Mouse (Mus musculus) forebrain, embryonic 11.5 days (tissue): ENCODE data around the gene Gipc1. TPM values are rescaled to one million over a fixed set of nuclear protein-coding genes. Genes with fewer than 3 reads are reported as not detected.

Source experiments
- ATAC-seq: fragments of 200-750 bp; cut with Nextera tagmentation; replicated peaks from 2 replicates; pipeline ENCODE4 v1.8.0; 2017; ENCODE audit warnings: moderate TSS enrichment; ENCODE audit not compliant: low FRiP score
- DNase-seq: peaks from one replicate; pipeline ENCODE4 v3.0.0-alpha.2; 2017; ENCODE audit warnings: low spot score
- H3K27ac ChIP-seq: fragments of 300-500 bp; sonication (generic); 2 replicates; pipeline ENCODE4 v1.5.1; 2014; ENCODE audit warnings: low read depth, low read length
- H3K27me3 ChIP-seq: fragments of 300-500 bp; sonication (generic); 2 replicates; pipeline ENCODE4 v1.6.1; 2014; ENCODE audit warnings: mild to moderate bottlenecking, low read length, mixed read lengths; ENCODE audit not compliant: control insufficient read depth, insufficient read depth
- H3K36me3 ChIP-seq: fragments of 300-500 bp; sonication (generic); 2 replicates; pipeline ENCODE4 v1.6.1; 2014; ENCODE audit warnings: mild to moderate bottlenecking, low read length, moderate library complexity, mixed read lengths; ENCODE audit not compliant: control insufficient read depth, insufficient read depth
- H3K4me1 ChIP-seq: fragments of 300-500 bp; sonication (generic); replicated peaks from 2 replicates; pipeline ENCODE4 v1.6.1; 2014; ENCODE audit warnings: low read length, mixed read lengths; ENCODE audit not compliant: control insufficient read depth, insufficient read depth
- H3K4me2 ChIP-seq: fragments of 300-500 bp; sonication (generic); 2 replicates; pipeline ENCODE4 v1.6.1; 2014; ENCODE audit warnings: low read depth, mild to moderate bottlenecking, low read length, moderate library complexity, mixed read lengths; ENCODE audit not compliant: severe bottlenecking
- H3K4me3 ChIP-seq: fragments of 300-500 bp; sonication (generic); 2 replicates; pipeline ENCODE4 v1.5.1; 2014; ENCODE audit warnings: low read depth, low read length
- H3K9ac ChIP-seq: fragments of 300-500 bp; sonication (generic); 2 replicates; pipeline ENCODE4 v1.6.1; 2014; ENCODE audit warnings: low read length
- H3K9me3 ChIP-seq: fragments of 300-500 bp; sonication (generic); 2 replicates; pipeline ENCODE4 v1.6.1; 2016; ENCODE audit warnings: low read length, mixed read lengths; ENCODE audit not compliant: control insufficient read depth
- WGBS: fragments of 180-500 bp; shearing (Covaris S2); extraction: QIAGEN DNeasy Blood & Tissue Kit; methylation state at CpG from one replicate; pipeline ENCODE4 v1.1.7; 2014; 5-methylcytosine and 5-hydroxymethylcytosine counted together
- polyA plus RNA-seq: library from polyadenylated mRNA; unstranded; fragments of >200 nt; fragmentation: Nextera tagmentation; extraction: Ambion mirVana; gene quantifications from 2 replicates; pipeline ENCODE4 v1.2.1, GENCODE M21; 2014

Gipc1 gene
- polyA plus RNA-seq = 217 and 231 TPM in 2 replicates

DNA sequence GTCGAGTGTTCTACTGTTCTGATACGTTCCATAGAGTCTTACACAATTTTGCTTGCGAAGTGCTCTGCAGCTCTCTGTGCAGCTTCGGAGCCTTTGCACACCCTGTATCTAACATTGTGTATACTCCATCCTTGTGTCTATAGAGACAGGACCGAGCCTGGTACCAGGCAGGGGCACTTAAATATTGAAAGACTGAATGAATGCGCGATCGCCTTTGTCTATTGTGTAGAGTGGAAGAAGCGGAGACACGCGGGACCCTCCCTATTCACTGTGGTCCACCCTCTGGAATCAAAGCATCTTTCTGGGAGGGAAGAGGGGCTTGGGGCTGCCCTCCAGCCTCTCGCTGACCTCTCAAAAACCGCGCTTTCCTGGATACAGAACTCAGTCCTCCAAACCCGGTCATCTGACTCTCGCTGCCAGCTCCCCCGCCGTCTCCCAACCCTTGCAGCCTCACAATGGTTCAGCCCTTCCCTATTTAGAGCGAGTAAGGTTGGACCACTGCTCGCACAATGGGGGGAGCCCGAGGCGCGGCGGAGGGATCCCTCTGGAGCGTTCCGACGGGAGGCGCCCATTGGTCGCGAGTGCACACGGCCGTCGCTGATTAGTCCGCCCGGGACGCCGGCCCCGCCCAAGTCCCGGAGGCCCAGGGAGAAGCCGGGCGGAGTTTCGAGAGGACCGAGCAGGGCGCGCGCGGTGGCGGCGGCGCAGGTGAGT is at the start of gene Gipc1:
TSS of gene Gipc1 (plus strand) at position 648 of the 714 bp plus-strand sequence.
- Histone ChIP-seq H3K36me3 (no peaks in the 10 kb centered on the region), H3K9ac (peak within 1 kb of the TSS; percentile 87), H3K27ac (peak within 1 kb of the TSS; percentile 92), H3K4me1 (peaks cover 7% of the 10 kb centered on the region; the same call in 1 of the 2 replicates), H3K27me3 (no peaks in the 10 kb centered on the region), H3K4me3 (peak within 1 kb of the TSS; percentile 88), H3K9me3 (no peaks in the 10 kb centered on the region), H3K4me2 (peak within 1 kb of the TSS; percentile 96)
- peak; percentile 97 for ATAC-seq
- DNase-seq = peak; percentile 98
- WGBS = 4% methylated on average over 49 of the region's 50 CpGs

- WGBS = under 1% methylated on average over 67 of the region's 69 CpGs
- H3K9ac ChIP-seq = peak within 1 kb of the TSS; percentile 74
- H3K27ac ChIP-seq = peak within 1 kb of the TSS; percentile 89
- DNase-seq (peak; percentile 100), ATAC-seq (peak; percentile 99)
- H3K4me1 ChIP-seq = peaks cover 5% of the 10 kb centered on the region
- peak within 1 kb of the TSS; percentile 82 for H3K4me2 ChIP-seq
- no peaks in the 10 kb centered on the region for H3K27me3 ChIP-seq
- H3K4me3 ChIP-seq = peak within 1 kb of the TSS; percentile 79
- H3K9me3 ChIP-seq = no peaks in the 10 kb centered on the region
- H3K36me3 ChIP-seq = peaks cover 16% of the 10 kb centered on the region
Measured at GRCm38 (mm10) chr8:83607661-83608397, 44.6 kb upstream of the Gipc1 start, which contains the start of the genes Tecr and Dnajb1. Tecr (minus strand) TSS chr8:83607971. Dnajb1 (plus strand) TSS chr8:83608193.

- 0% methylated on average over 51 of the region's 51 CpGs for WGBS
- Histone ChIP-seq H3K4me2 (peak overlapping the region; percentile 82), H3K27me3 (no peaks in the 10 kb centered on the region), H3K36me3 (peaks cover 16% of the 10 kb centered on the region), H3K9me3 (no peaks in the 10 kb centered on the region), H3K9ac (peak overlapping the region; percentile 74), H3K27ac (peak overlapping the region; percentile 89), H3K4me1 (peaks cover 5% of the 10 kb centered on the region), H3K4me3 (peak overlapping the region; percentile 79)
- ATAC-seq (peak; percentile 73), DNase-seq (peak; percentile 88)
Measured at GRCm38 (mm10) chr8:83608398-83608829, 44.1 kb upstream of the Gipc1 start.

GRCm38 (mm10) chr8:83609086-83609485 is 43.4 kb upstream of the Gipc1 start:
- H3K27ac ChIP-seq = no peak overlapping the region

GRCm38 (mm10) chr8:83609547-83610180 is 42.8 kb upstream of the Gipc1 start:
- no peak for ATAC-seq
- Histone ChIP-seq H3K4me1 (peaks cover 5% of the 10 kb centered on the region), H3K9me3 (no peaks in the 10 kb centered on the region), H3K4me2 (peak overlapping the region; percentile 82), H3K36me3 (peaks cover 18% of the 10 kb centered on the region), H3K4me3 (peak overlapping the region; percentile 79), H3K27ac (no peak overlapping the region), H3K27me3 (no peaks in the 10 kb centered on the region), H3K9ac (peak overlapping the region; percentile 74; the same call in 1 of the 2 replicates)
- peak; percentile 44 for DNase-seq
- 96% methylated on average over 10 of the region's 10 CpGs for WGBS

More at GRCm38 (mm10) chr8:83609086-83609485, 43.4 kb upstream of the Gipc1 start:
- peak; percentile 41 for DNase-seq
- no peaks in the 10 kb centered on the region for H3K9me3 ChIP-seq
- peak overlapping the region; percentile 79 for H3K4me3 ChIP-seq
- H3K4me2 ChIP-seq = peak overlapping the region; percentile 82
- 38% methylated on average over 9 of the region's 9 CpGs for WGBS
- peaks cover 18% of the 10 kb centered on the region for H3K36me3 ChIP-seq
- no peak for ATAC-seq
- H3K4me1 ChIP-seq = peaks cover 5% of the 10 kb centered on the region
- H3K27me3 ChIP-seq = no peaks in the 10 kb centered on the region
- peak overlapping the region; percentile 74 for H3K9ac ChIP-seq

- 97% methylated on average over 4 of the region's 4 CpGs for WGBS
- Histone ChIP-seq H3K36me3 (peaks cover 18% of the 10 kb centered on the region), H3K27ac (no peak overlapping the region)
Measured at GRCm38 (mm10) chr8:83611921-83612320, 40.6 kb upstream of the Gipc1 start.

GRCm38 (mm10) chr8:83613695-83614094 is 38.8 kb upstream of the Gipc1 start:
- no peak overlapping the region for H3K4me3 ChIP-seq
- peaks cover 18% of the 10 kb centered on the region for H3K36me3 ChIP-seq
- ATAC-seq (no peak), DNase-seq (peak; percentile 36)
- H3K27ac ChIP-seq = no peak overlapping the region
- H3K4me1 ChIP-seq = peaks cover 5% of the 10 kb centered on the region
- WGBS = 98% methylated on average over 4 of the region's 4 CpGs
- H3K9me3 ChIP-seq = no peaks in the 10 kb centered on the region
- no peaks in the 10 kb centered on the region for H3K27me3 ChIP-seq
- H3K4me2 ChIP-seq = no peak overlapping the region
- no peak overlapping the region for H3K9ac ChIP-seq

More at GRCm38 (mm10) chr8:83611921-83612320, 40.6 kb upstream of the Gipc1 start:
- no peak for ATAC-seq
- Histone ChIP-seq H3K4me1 (peaks cover 5% of the 10 kb centered on the region), H3K27me3 (no peaks in the 10 kb centered on the region), H3K4me3 (no peak overlapping the region), H3K9me3 (no peaks in the 10 kb centered on the region), H3K4me2 (no peak overlapping the region), H3K9ac (no peak overlapping the region)
- DNase-seq = peak; percentile 39

GRCm38 (mm10) chr8:83616625-83617024 is 35.9 kb upstream of the Gipc1 start:
- Histone ChIP-seq H3K4me1 (no peaks in the 10 kb centered on the region), H3K4me3 (no peak overlapping the region), H3K9me3 (no peaks in the 10 kb centered on the region), H3K9ac (no peak overlapping the region), H3K27ac (no peak overlapping the region), H3K36me3 (peaks cover 6% of the 10 kb centered on the region; the same call in 1 of the 2 replicates), H3K4me2 (no peak overlapping the region), H3K27me3 (no peaks in the 10 kb centered on the region)
- DNase-seq (peak; percentile 30), ATAC-seq (no peak)
